Mouse (Mus musculus) monocyte, adult 59 days (primary cell): ENCODE data around the gene Olfr527. TPM values are rescaled to one million over a fixed set of nuclear protein-coding genes. Genes with fewer than 3 reads are reported as not detected.

Source experiments
- total RNA-seq, 2 experiments: library from RNA; stranded (reverse); gene quantifications; one replicate each; pipeline ENCODE4 v1.2.4; 2023

Olfr527 gene
- total RNA-seq: not detected

GRCm38 (mm10) chr7:140333717-140334116, at the start of gene Olfr527:
TSS of gene Olfr527 (plus strand) at chr7:140334017.

GRCm38 (mm10) chr7:140320558-140320957, 13.3 kb upstream of the Olfr527 start, which contains the start of gene Olfr525:
TSS of gene Olfr525 (plus strand) at chr7:140320858.

GRCm38 (mm10) chr7:140361571-140361970, 27.8 kb downstream of the Olfr527 start, which contains the start of gene Olfr60:
TSS of gene Olfr60 (minus strand) at chr7:140361671.

GRCm38 (mm10) chr7:140376231-140376630, 42.4 kb downstream of the Olfr527 start, which contains the start of gene Olfr530:
TSS of gene Olfr530 (minus strand) at chr7:140376331.

Other genes starting within 250 kb of the Olfr527 start
- gene Prap1, start 240.6 kb upstream of the Olfr527 start, total RNA-seq: not detected
- gene Fuom, start 231.6 kb upstream of the Olfr527 start, total RNA-seq: 10 to 100 TPM in 1 of 2 experiments, 1 to 10 TPM in 1; 9.3 to 11.9 TPM
- 10 to 100 TPM; 18.6 to 26.3 TPM for gene Paox, start 218.2 kb upstream of the Olfr527 start, total RNA-seq
- gene Echs1, start 217.5 kb upstream of the Olfr527 start, total RNA-seq: 10 to 100 TPM; 46.0 to 50.2 TPM
- 10 to 100 TPM in 1 of 2 experiments, 1 to 10 TPM in 1; 8.7 to 10.9 TPM for gene Mtg1, start 196.5 kb upstream of the Olfr527 start, total RNA-seq
- gene Sprn, start 179.1 kb upstream of the Olfr527 start, total RNA-seq: not detected
- gene Olfr522, start 169.3 kb upstream of the Olfr527 start, total RNA-seq: not detected
- not detected for gene Olfr523, start 160.8 kb upstream of the Olfr527 start, total RNA-seq
- not detected for gene Olfr524, start 128.1 kb upstream of the Olfr527 start, total RNA-seq
- gene Cd163l1, start 115.8 kb upstream of the Olfr527 start, total RNA-seq: 1 to 10 TPM in 1 of 2 experiments, under 1 TPM in 1; 0.82 to 1.3 TPM
- 1 to 10 TPM; 4.5 to 5.0 TPM for gene 5830411N06Rik, start 86.7 kb upstream of the Olfr527 start, total RNA-seq
- not detected for gene Olfr525, start 13.2 kb upstream of the Olfr527 start, total RNA-seq
- not detected for gene Olfr60, start 27.7 kb downstream of the Olfr527 start, total RNA-seq
- gene Olfr530, start 42.3 kb downstream of the Olfr527 start, total RNA-seq: not detected
- not detected for gene Olfr531, start 68.9 kb downstream of the Olfr527 start, total RNA-seq
- gene Olfr532, start 87.6 kb downstream of the Olfr527 start, total RNA-seq: not detected
- not detected for gene Olfr533, start 129.4 kb downstream of the Olfr527 start, total RNA-seq
- not detected for gene Olfr535, start 150.2 kb downstream of the Olfr527 start, total RNA-seq
- not detected for gene Olfr536, start 173.4 kb downstream of the Olfr527 start, total RNA-seq
- not detected for gene Olfr538, start 233.9 kb downstream of the Olfr527 start, total RNA-seq